Mouse (Mus musculus): ENCODE results near the gene Abca2. TPM values are rescaled to one million over a fixed set of nuclear protein-coding genes. Genes with fewer than 3 reads are reported as not detected.

Gene Abca2
- polyA plus RNA-seq, 1 experiment from 2014 or later = 5.6 TPM

DNA sequence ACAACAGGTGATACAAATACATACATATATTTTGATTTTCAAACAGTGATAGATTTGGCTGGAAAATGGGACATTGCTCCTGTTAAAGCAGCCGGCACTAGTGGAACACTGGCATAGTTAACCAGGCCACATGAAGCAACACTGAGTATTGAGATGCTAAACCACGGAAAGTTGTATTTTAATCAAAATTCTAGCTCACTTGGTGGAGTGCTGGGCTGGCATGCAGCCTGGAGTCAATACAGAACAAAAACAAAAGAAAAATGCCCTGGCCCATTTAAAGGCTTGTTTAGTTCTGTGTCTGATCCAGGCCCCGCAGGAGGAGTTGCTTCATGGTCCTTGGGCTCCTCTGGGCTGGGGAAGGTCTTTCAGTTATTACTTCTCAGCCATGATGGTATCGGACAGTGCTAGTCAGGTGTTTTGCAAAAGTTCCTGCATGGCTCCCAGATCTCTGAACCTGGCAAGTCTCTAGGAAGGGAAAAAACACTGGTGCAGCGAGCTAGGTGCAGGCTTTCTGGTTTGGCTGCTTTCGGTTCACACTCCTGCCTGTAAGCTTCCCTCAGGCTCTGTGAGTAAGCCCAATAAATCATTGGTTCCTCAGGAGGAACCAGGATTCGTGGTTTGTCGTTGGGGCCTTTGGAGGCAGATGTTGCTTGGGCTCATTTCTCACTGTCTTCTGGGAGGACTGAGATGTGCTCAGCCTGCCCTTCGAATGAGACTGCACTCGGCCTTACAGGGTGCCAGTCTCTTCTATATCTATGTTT lies 51.2 kb downstream of the Abca2 start:
- no peaks in the 10 kb centered on the region for H3K9me3 ChIP-seq (ENCODE audit: control insufficient read depth, low read length)
- DNase-seq (ENCODE audit: low spot score) (no peak), ATAC-seq (ENCODE audit: insufficient read depth, low FRiP score, low TSS enrichment) (no peak)
- H3K27ac ChIP-seq (ENCODE audit: low read depth, low read length) = no peak overlapping the region
- no peak overlapping the region for H3K4me3 ChIP-seq (ENCODE audit: low read depth, low read length)
- 66% methylated on average over 10 of the region's 10 CpGs for WGBS
- no peaks in the 10 kb centered on the region for H3K27me3 ChIP-seq (ENCODE audit: control insufficient read depth, insufficient read depth, low read length)
- no peaks in the 10 kb centered on the region for H3K36me3 ChIP-seq (ENCODE audit: control insufficient read depth, insufficient read depth, low read length)
- no peaks in the 10 kb centered on the region for H3K4me1 ChIP-seq (ENCODE audit: control insufficient read depth, insufficient read depth, low read length)
- H3K9ac ChIP-seq (ENCODE audit: low read length) = no peak overlapping the region
- no peak overlapping the region for H3K4me2 ChIP-seq (ENCODE audit: low read depth)

DNA sequence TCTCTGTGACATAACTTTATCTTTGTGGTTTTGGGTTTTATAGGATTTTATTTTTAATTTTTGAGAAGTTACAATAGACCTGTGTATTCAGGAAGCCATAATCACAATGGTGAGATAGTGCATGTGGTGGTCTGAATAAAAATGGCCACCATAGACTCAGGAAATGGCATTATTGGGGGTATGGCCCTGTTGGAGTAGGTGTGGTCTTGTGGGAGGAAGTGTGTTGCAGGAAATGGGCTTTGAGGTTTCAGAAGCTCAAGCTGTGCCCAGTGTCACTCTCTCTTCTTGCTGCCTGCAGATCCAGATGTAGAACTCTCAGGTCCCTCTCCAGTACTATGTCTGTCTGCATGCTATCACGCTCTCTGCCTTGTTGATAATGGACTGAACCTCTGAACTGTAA lies 52.0 kb downstream of the Abca2 start:
- H3K9me3 ChIP-seq (ENCODE audit: control insufficient read depth, low read length) = no peaks in the 10 kb centered on the region
- no peaks in the 10 kb centered on the region for H3K4me1 ChIP-seq (ENCODE audit: control insufficient read depth, insufficient read depth, low read length)
- DNase-seq (ENCODE audit: low spot score) (no peak), ATAC-seq (ENCODE audit: insufficient read depth, low FRiP score, low TSS enrichment) (no peak)
- no peak overlapping the region for H3K4me2 ChIP-seq (ENCODE audit: low read depth)
- H3K36me3 ChIP-seq (ENCODE audit: control insufficient read depth, insufficient read depth, low read length) = no peaks in the 10 kb centered on the region
- H3K27me3 ChIP-seq (ENCODE audit: control insufficient read depth, insufficient read depth, low read length) = no peaks in the 10 kb centered on the region
- no peak overlapping the region for H3K4me3 ChIP-seq (ENCODE audit: low read depth, low read length)
- 86% methylated on average over 1 of the region's 1 CpGs for WGBS
- no peak overlapping the region for H3K9ac ChIP-seq (ENCODE audit: low read length)
- H3K27ac ChIP-seq (ENCODE audit: low read depth, low read length) = no peak overlapping the region

DNA sequence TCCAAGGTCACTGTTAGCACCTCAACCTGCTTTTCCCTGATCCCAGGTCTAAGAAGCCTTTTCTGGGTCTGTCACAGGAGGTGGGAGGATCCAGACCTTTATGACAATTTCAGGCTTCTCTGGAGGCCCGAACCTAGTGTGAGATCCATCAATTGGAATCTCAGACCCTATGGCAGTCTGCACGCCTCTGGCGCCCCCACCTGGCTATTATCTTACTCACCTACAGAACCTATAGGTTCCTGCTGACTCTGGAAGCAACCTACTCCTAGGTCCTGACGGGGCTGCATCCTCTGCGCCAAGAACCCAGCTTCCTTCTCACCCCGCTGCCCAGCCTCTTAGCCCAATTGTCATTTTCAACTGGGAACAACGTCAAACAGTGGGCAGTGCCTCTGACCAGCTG lies 54.5 kb downstream of the Abca2 start:
- DNase-seq (ENCODE audit: low spot score) = peak; percentile 31
- H3K4me1 ChIP-seq (ENCODE audit: control insufficient read depth, insufficient read depth, low read length) = no peaks in the 10 kb centered on the region
- H3K27me3 ChIP-seq (ENCODE audit: control insufficient read depth, insufficient read depth, low read length) = no peaks in the 10 kb centered on the region
- H3K4me3 ChIP-seq (ENCODE audit: low read depth, low read length) = no peak overlapping the region
- no peaks in the 10 kb centered on the region for H3K36me3 ChIP-seq (ENCODE audit: control insufficient read depth, insufficient read depth, low read length)
- H3K9me3 ChIP-seq (ENCODE audit: control insufficient read depth, low read length) = no peaks in the 10 kb centered on the region
- no peak overlapping the region for H3K9ac ChIP-seq (ENCODE audit: low read length)
- no peak for ATAC-seq (ENCODE audit: insufficient read depth, low FRiP score, low TSS enrichment)
- H3K4me2 ChIP-seq (ENCODE audit: low read depth) = no peak overlapping the region
- H3K27ac ChIP-seq (ENCODE audit: low read depth, low read length) = no peak overlapping the region
- 23% methylated on average over 7 of the region's 7 CpGs for WGBS

DNA sequence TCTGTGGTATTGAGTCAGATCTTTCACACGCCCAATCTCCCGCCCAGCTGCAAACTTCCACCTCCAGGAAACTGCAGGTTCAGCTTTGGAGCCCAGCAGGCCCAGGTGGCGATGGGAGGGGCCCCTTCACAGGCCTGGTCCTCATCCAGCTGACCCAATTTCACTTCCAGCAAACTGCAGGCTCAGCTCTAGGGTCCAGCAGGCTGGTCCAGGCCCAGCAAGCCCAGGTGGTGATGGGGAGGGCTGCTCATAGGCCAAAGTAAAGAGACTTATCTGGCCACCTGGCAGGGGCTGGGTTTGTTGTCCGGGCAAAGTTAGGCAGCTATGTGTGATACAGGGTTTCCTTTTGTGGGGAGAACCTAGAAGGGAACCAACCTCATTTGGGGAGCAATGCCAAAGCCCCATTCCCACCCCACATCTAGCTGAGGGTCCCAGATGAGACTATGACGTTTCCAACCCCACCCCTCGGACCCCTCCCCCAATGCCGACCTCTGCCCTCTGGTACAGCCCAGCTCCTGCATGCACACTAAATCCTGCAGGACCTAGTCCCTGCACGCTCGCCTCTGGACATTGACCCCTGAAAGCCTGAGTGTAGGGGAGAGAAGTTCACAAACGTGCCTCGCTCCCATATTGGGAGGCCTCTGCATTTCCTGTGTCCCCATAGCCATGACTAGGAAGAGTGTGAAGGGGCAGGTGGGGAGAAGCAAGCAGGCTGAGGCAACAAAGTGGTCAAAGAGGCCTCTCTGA lies 56.6 kb downstream of the Abca2 start:
- ATAC-seq (ENCODE audit: insufficient read depth, low FRiP score, low TSS enrichment) (no peak), DNase-seq (ENCODE audit: low spot score) (no peak)
- no peaks in the 10 kb centered on the region for H3K27me3 ChIP-seq (ENCODE audit: control insufficient read depth, insufficient read depth, low read length)
- H3K9me3 ChIP-seq (ENCODE audit: control insufficient read depth, low read length) = no peaks in the 10 kb centered on the region
- no peak overlapping the region for H3K4me3 ChIP-seq (ENCODE audit: low read depth, low read length)
- H3K36me3 ChIP-seq (ENCODE audit: control insufficient read depth, insufficient read depth, low read length) = no peaks in the 10 kb centered on the region
- no peaks in the 10 kb centered on the region for H3K4me1 ChIP-seq (ENCODE audit: control insufficient read depth, insufficient read depth, low read length)
- H3K4me2 ChIP-seq (ENCODE audit: low read depth) = no peak overlapping the region
- 73% methylated on average over 11 of the region's 11 CpGs for WGBS
- H3K27ac ChIP-seq (ENCODE audit: low read depth, low read length) = no peak overlapping the region
- no peak overlapping the region for H3K9ac ChIP-seq (ENCODE audit: low read length)

GRCm38 (mm10) chr2:25487965-25488670 lies 59.6 kb downstream of the Abca2 start:
- Histone ChIP-seq H3K9ac (ENCODE audit: low read length) (no peak overlapping the region), H3K4me2 (ENCODE audit: low read depth) (no peak overlapping the region), H3K36me3 (ENCODE audit: control insufficient read depth, insufficient read depth, low read length) (no peaks in the 10 kb centered on the region), H3K4me1 (ENCODE audit: control insufficient read depth, insufficient read depth, low read length) (no peaks in the 10 kb centered on the region), H3K9me3 (ENCODE audit: control insufficient read depth, low read length) (no peaks in the 10 kb centered on the region), H3K27ac (ENCODE audit: low read depth, low read length) (no peak overlapping the region), H3K27me3 (ENCODE audit: control insufficient read depth, insufficient read depth, low read length) (no peaks in the 10 kb centered on the region), H3K4me3 (ENCODE audit: low read depth, low read length) (no peak overlapping the region)
- 74% methylated on average over 6 of the region's 6 CpGs for WGBS
- DNase-seq (ENCODE audit: low spot score) (no peak), ATAC-seq (ENCODE audit: insufficient read depth, low FRiP score, low TSS enrichment) (no peak)

GRCm38 (mm10) chr2:25488671-25489068 lies 60.2 kb downstream of the Abca2 start:
- Histone ChIP-seq H3K27me3 (ENCODE audit: control insufficient read depth, insufficient read depth, low read length) (no peaks in the 10 kb centered on the region), H3K4me1 (ENCODE audit: control insufficient read depth, insufficient read depth, low read length) (no peaks in the 10 kb centered on the region), H3K4me2 (ENCODE audit: low read depth) (no peak overlapping the region), H3K4me3 (ENCODE audit: low read depth, low read length) (no peak overlapping the region), H3K27ac (ENCODE audit: low read depth, low read length) (no peak overlapping the region), H3K9me3 (ENCODE audit: control insufficient read depth, low read length) (no peaks in the 10 kb centered on the region), H3K36me3 (ENCODE audit: control insufficient read depth, insufficient read depth, low read length) (no peaks in the 10 kb centered on the region), H3K9ac (ENCODE audit: low read length) (no peak overlapping the region)
- WGBS = 80% methylated on average over 7 of the region's 7 CpGs
- ATAC-seq (ENCODE audit: insufficient read depth, low FRiP score, low TSS enrichment) (no peak), DNase-seq (ENCODE audit: low spot score) (no peak)

GRCm38 (mm10) chr2:25492988-25493387 lies 64.5 kb downstream of the Abca2 start:
- no peak for DNase-seq (ENCODE audit: low spot score)

DNA sequence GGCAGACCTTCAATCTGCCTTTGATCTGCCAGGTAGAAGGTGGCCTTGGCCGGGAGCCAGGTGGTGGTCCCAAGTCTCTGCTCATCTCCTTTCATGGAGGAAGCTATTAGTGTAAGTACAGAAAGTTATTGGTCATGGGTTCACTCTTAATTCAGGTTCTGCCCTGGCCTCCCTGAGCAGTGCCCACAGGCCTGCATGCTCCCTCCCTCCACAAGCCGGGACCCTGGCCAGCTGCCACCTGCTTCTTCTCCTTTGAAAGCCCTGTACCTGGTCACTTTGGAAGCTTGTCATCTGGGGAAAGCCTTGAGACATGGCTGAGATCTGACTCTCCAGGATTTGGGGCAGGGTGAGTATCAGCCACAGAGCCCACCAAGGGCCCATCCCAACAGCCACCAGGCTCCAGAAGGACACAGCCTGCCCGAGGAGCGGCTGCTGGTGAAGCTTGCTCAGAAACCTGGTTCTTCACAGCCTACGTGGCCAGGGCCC lies 65.0 kb downstream of the Abca2 start, which contains the start of gene Lcn12:
Gene Lcn12, minus strand, starts transcription at position 436 of the 486 bp plus-strand sequence.
- Histone ChIP-seq H3K4me1 (ENCODE audit: control insufficient read depth, insufficient read depth, low read length) (no peaks in the 10 kb centered on the region), H3K27me3 (ENCODE audit: control insufficient read depth, insufficient read depth, low read length) (no peaks in the 10 kb centered on the region), H3K9me3 (ENCODE audit: control insufficient read depth, low read length) (no peaks in the 10 kb centered on the region), H3K4me3 (ENCODE audit: low read depth, low read length) (no peak within 1 kb of the TSS), H3K9ac (ENCODE audit: low read length) (no peak within 1 kb of the TSS), H3K27ac (ENCODE audit: low read depth, low read length) (no peak within 1 kb of the TSS), H3K4me2 (ENCODE audit: low read depth) (no peak within 1 kb of the TSS), H3K36me3 (ENCODE audit: control insufficient read depth, insufficient read depth, low read length) (no peaks in the 10 kb centered on the region)
- WGBS = 85% methylated on average over 5 of the region's 5 CpGs
- DNase-seq (ENCODE audit: low spot score) (no peak), ATAC-seq (ENCODE audit: insufficient read depth, low FRiP score, low TSS enrichment) (no peak)

More at GRCm38 (mm10) chr2:25492988-25493387, 64.5 kb downstream of the Abca2 start:
- Histone ChIP-seq H3K4me2 (ENCODE audit: low read depth) (no peak overlapping the region), H3K27me3 (ENCODE audit: control insufficient read depth, insufficient read depth, low read length) (no peaks in the 10 kb centered on the region), H3K4me1 (ENCODE audit: control insufficient read depth, insufficient read depth, low read length) (no peaks in the 10 kb centered on the region), H3K9ac (ENCODE audit: low read length) (no peak overlapping the region), H3K4me3 (ENCODE audit: low read depth, low read length) (no peak overlapping the region), H3K27ac (ENCODE audit: low read depth, low read length) (no peak overlapping the region), H3K36me3 (ENCODE audit: control insufficient read depth, insufficient read depth, low read length) (no peaks in the 10 kb centered on the region), H3K9me3 (ENCODE audit: control insufficient read depth, low read length) (no peaks in the 10 kb centered on the region)
- WGBS = 83% methylated on average over 5 of the region's 5 CpGs
- ATAC-seq (ENCODE audit: insufficient read depth, low FRiP score, low TSS enrichment) = no peak
